Mouse (Mus musculus): Measurements from ENCODE around the gene Fntb. TPM values are rescaled to one million over a fixed set of nuclear protein-coding genes. Genes with fewer than 3 reads are reported as not detected.
A peak's percentile ranks its signal among the peaks of the same experiment; 100 is the strongest.

Gene Fntb
- polyA plus RNA-seq (2012; rRNA removed) (42.9 and 50.9 TPM in 2 replicates), polyA plus RNA-seq (2014; fragmentation: Nextera tagmentation; extraction: Ambion mirVana) (47.6 and 51.5 TPM in 2 replicates)

DNA sequence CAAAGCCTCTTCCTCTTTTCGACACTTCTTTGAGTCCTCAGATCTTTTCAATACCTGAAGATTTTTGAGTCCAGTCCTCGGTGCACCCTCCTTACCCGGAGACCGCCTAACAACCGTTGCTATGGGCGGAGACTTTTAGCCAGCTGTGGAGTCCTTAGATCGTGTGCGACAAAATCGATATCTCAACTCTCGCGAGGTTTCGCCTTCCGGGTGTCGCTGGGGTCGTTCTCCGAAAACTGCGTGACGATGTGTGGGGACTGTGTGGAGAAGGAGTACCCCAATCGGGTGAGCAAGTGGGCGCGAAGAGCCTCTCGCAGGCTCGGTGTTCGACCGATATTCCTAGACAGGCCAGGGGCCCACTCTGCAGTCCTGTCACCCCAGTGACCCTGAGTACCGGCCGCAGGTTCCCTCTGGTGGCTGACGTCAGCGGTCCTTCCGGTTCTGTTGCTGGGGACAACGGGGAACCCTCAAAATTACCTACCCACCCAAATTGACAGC, at the start of gene Fntb, which contains the start of gene Churc1:
TSS of gene Fntb (plus strand) at position 236 of the 498 bp plus-strand sequence.
TSS of gene Churc1 (plus strand) at position 185 of the 498 bp plus-strand sequence.
- peak within 1 kb of the TSS; percentile 65 for H3K9ac ChIP-seq (ENCODE audit: low read depth, low read length, severe bottlenecking)
- H3K9me3 ChIP-seq (ENCODE audit: control insufficient read depth, low read length) = no peaks in the 10 kb centered on the region
- DNase-seq (ENCODE audit: low spot score) (peak; percentile 92), ATAC-seq (ENCODE audit: low FRiP score, low read depth) (peak; percentile 98)
- H3K27ac ChIP-seq (replicated peaks; ENCODE audit: low read depth, low read length) = peak within 1 kb of the TSS; percentile 44; the same call in 1 of the 2 replicates
- under 1% methylated on average over 31 of the region's 31 CpGs for WGBS
- H3K36me3 ChIP-seq (ENCODE audit: control insufficient read depth, insufficient read depth, low read length) = no peaks in the 10 kb centered on the region; the same call in 1 of the 2 replicates
- no peaks in the 10 kb centered on the region for H3K27me3 ChIP-seq (ENCODE audit: control insufficient read depth, insufficient read depth, low read length)
- no peaks in the 10 kb centered on the region for H3K4me1 ChIP-seq (ENCODE audit: control insufficient read depth, insufficient read depth, low read length)
- peak within 1 kb of the TSS; percentile 64 for H3K4me2 ChIP-seq (replicated peaks; ENCODE audit: low read depth, low read length, severe bottlenecking)
- peak within 1 kb of the TSS; percentile 49 for H3K4me3 ChIP-seq (replicated peaks; ENCODE audit: low read length)
- peak; percentile 50; the same call in 1 of the 2 replicates for TF ChIP-seq POLR2A (IDR thresholded peaks at IDR 0.05; ENCODE audit: borderline replicate concordance, extremely low read depth, insufficient read depth, insufficient read length)

DNA sequence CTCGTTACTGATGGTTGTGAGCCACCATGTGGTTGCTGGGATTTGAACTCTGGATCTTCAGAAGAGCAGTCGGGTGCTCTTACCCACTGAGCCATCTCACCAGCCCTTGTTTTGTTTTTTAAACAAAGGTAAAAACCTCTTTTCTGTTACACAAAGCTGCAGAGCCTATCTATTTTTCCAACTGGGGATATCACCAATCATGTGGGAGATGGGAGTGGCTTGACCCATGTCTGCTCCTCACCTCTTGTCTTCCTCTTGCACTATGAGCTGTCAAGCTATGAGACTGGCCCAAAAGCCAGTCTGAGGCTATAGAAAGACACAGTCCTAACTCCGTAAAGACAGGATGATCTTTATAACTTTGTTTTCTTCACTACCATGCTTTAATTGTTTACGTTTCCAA, 47.0 kb upstream of the Fntb start:
- Histone ChIP-seq H3K36me3 (ENCODE audit: control insufficient read depth, insufficient read depth, low read length) (no peaks in the 10 kb centered on the region), H3K4me1 (ENCODE audit: control insufficient read depth, insufficient read depth, low read length) (no peaks in the 10 kb centered on the region), H3K4me2 (replicated peaks; ENCODE audit: low read depth, low read length, severe bottlenecking) (no peak overlapping the region), H3K27me3 (ENCODE audit: control insufficient read depth, insufficient read depth, low read length) (no peaks in the 10 kb centered on the region), H3K4me3 (replicated peaks; ENCODE audit: low read length) (no peak overlapping the region), H3K9ac (ENCODE audit: low read depth, low read length, severe bottlenecking) (no peak overlapping the region), H3K27ac (replicated peaks; ENCODE audit: low read depth, low read length) (no peak overlapping the region), H3K9me3 (ENCODE audit: control insufficient read depth, low read length) (no peaks in the 10 kb centered on the region)
- no peak for TF ChIP-seq POLR2A (IDR thresholded peaks at IDR 0.05; ENCODE audit: borderline replicate concordance, extremely low read depth, insufficient read depth, insufficient read length)
- 89% methylated on average over 4 of the region's 4 CpGs for WGBS
- ATAC-seq (ENCODE audit: low FRiP score, low read depth) (no peak), DNase-seq (ENCODE audit: low spot score) (no peak)

DNA sequence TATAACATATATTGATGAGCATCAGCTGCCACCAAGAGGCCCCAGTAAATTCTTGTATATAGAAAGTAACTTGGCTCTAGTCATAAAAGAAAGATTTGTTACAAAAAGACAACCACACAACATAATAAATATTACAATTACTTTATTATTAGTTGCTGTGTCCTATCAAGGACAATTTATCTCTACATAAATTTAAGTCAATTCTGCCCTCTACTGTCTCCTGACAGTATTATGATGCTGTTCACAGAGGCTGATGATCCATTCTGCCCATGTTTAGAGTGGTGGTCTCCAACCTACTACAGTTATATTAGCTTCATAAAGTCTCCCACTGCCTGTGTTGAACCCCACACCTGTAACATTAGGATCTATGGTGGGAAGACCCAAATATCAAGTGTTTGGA, 44.8 kb upstream of the Fntb start:
- Histone ChIP-seq H3K27me3 (ENCODE audit: control insufficient read depth, insufficient read depth, low read length) (no peaks in the 10 kb centered on the region), H3K36me3 (ENCODE audit: control insufficient read depth, insufficient read depth, low read length) (no peaks in the 10 kb centered on the region), H3K4me2 (replicated peaks; ENCODE audit: low read depth, low read length, severe bottlenecking) (no peak overlapping the region), H3K4me1 (ENCODE audit: control insufficient read depth, insufficient read depth, low read length) (no peaks in the 10 kb centered on the region), H3K4me3 (replicated peaks; ENCODE audit: low read length) (no peak overlapping the region), H3K9ac (ENCODE audit: low read depth, low read length, severe bottlenecking) (no peak overlapping the region), H3K9me3 (ENCODE audit: control insufficient read depth, low read length) (no peaks in the 10 kb centered on the region; the same call in 1 of the 2 replicates), H3K27ac (replicated peaks; ENCODE audit: low read depth, low read length) (no peak overlapping the region)
- DNase-seq (ENCODE audit: low spot score) (peak; percentile 44), ATAC-seq (ENCODE audit: low FRiP score, low read depth) (no peak)
- no peak for TF ChIP-seq POLR2A (IDR thresholded peaks at IDR 0.05; ENCODE audit: borderline replicate concordance, extremely low read depth, insufficient read depth, insufficient read length)

DNA sequence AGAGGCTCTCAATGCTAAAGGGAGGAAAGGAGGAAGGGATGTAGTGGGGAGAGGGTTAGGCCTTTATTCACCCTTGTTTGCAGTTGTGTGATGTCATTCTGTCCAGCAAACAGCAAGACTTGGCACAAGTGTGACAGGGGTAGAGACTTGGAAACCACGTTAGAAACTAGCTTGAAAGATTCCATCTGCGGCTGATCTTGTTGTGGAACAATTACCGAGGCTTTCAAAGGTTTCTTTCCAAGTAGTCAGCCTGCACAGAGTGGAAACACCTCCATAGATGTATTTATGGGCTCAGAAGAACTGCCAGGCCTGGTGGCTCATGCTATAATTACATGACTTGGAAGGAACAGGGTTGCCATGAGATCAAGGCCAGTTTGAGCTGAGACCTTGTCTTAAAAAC, 43.4 kb upstream of the Fntb start:
- Histone ChIP-seq H3K27me3 (ENCODE audit: control insufficient read depth, insufficient read depth, low read length) (no peaks in the 10 kb centered on the region), H3K36me3 (ENCODE audit: control insufficient read depth, insufficient read depth, low read length) (no peaks in the 10 kb centered on the region)

DNA sequence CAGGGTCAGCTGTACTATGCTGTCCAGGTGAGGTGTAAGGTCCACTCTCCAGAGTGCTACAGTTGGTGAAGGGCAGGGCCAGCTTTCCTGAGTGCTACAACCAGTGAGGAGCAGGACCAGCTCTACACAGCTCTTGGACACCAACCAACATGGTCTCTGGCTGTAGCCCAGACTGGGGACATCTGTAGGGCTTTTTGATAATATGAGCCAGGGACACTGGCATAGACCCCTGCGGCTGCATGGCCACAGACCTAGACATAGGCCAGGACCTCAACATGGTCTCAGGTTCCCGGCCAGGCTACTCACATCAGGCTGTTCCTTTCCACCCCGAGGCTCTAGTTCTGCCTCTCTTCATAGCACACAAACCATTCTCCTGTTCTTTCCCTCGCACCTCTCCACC, 37.4 kb upstream of the Fntb start:
- Histone ChIP-seq H3K4me3 (replicated peaks; ENCODE audit: low read length) (no peak overlapping the region), H3K9me3 (ENCODE audit: control insufficient read depth, low read length) (no peaks in the 10 kb centered on the region; the same call in 1 of the 2 replicates), H3K27me3 (ENCODE audit: control insufficient read depth, insufficient read depth, low read length) (no peaks in the 10 kb centered on the region), H3K27ac (replicated peaks; ENCODE audit: low read depth, low read length) (no peak overlapping the region), H3K36me3 (ENCODE audit: control insufficient read depth, insufficient read depth, low read length) (no peaks in the 10 kb centered on the region), H3K4me1 (ENCODE audit: control insufficient read depth, insufficient read depth, low read length) (no peaks in the 10 kb centered on the region), H3K4me2 (replicated peaks; ENCODE audit: low read depth, low read length, severe bottlenecking) (no peak overlapping the region), H3K9ac (ENCODE audit: low read depth, low read length, severe bottlenecking) (no peak overlapping the region)
- TF ChIP-seq POLR2A (IDR thresholded peaks at IDR 0.05; ENCODE audit: borderline replicate concordance, extremely low read depth, insufficient read depth, insufficient read length) = no peak
- 83% methylated on average over 4 of the region's 4 CpGs for WGBS
- ATAC-seq (ENCODE audit: low FRiP score, low read depth) (no peak), DNase-seq (ENCODE audit: low spot score) (no peak)

More for the DNA sequence above, 43.4 kb upstream of the Fntb start:
- Histone ChIP-seq H3K4me3 (replicated peaks; ENCODE audit: low read length) (no peak overlapping the region), H3K9me3 (ENCODE audit: control insufficient read depth, low read length) (no peaks in the 10 kb centered on the region; the same call in 1 of the 2 replicates), H3K4me1 (ENCODE audit: control insufficient read depth, insufficient read depth, low read length) (no peaks in the 10 kb centered on the region), H3K27ac (replicated peaks; ENCODE audit: low read depth, low read length) (no peak overlapping the region), H3K9ac (ENCODE audit: low read depth, low read length, severe bottlenecking) (0 out of 2 replicates have a peak overlapping the region, but pooled peaks have one; percentile 5), H3K4me2 (replicated peaks; ENCODE audit: low read depth, low read length, severe bottlenecking) (no peak overlapping the region)
- 64% methylated on average over 3 of the region's 3 CpGs for WGBS
- ATAC-seq (ENCODE audit: low FRiP score, low read depth) (no peak), DNase-seq (ENCODE audit: low spot score) (no peak)
- no peak for TF ChIP-seq POLR2A (IDR thresholded peaks at IDR 0.05; ENCODE audit: borderline replicate concordance, extremely low read depth, insufficient read depth, insufficient read length)

All from limb, embryonic 14.5 days (tissue).